Mouse (Mus musculus): ENCODE measurements at regions not wholly inside any gene's neighbourhood (a gene's known extent, or its start where the extent isn't known, plus 50 kb on each side); places are given as distances from the start of the nearest gene placed in this dataset.

GRCm38 (mm10) chr9:67610696-67611095, 51.2 kb upstream of the Tln2 start:
- H3K4me1 ChIP-seq (replicated peaks), result peaks cover 46% of the 10 kb centered on the region
- no peak overlapping the region for H3K27ac ChIP-seq
- H3K4me2 ChIP-seq, result no peak overlapping the region
- H3K27me3 ChIP-seq, result no peaks in the 10 kb centered on the region
- no peak for ATAC-seq (ENCODE audit: insufficient number of reproducible peaks, insufficient read depth, low FRiP score, low TSS enrichment, low read depth)
- 88% methylated on average over 6 of the region's 6 CpGs for WGBS
- H3K9ac ChIP-seq (replicated peaks), result no peak overlapping the region
- H3K36me3 ChIP-seq, result no peaks in the 10 kb centered on the region
- no peaks in the 10 kb centered on the region for H3K9me3 ChIP-seq
- no peak overlapping the region for H3K4me3 ChIP-seq (replicated peaks)

- no peak overlapping the region for H3K4me3 ChIP-seq (replicated peaks)
- no peaks in the 10 kb centered on the region for H3K36me3 ChIP-seq
- H3K27ac ChIP-seq, result no peak overlapping the region
- no peaks in the 10 kb centered on the region for H3K27me3 ChIP-seq
- 83% methylated on average over 6 of the region's 6 CpGs for WGBS
- ATAC-seq (ENCODE audit: insufficient number of reproducible peaks, insufficient read depth, low FRiP score, low TSS enrichment, low read depth), result no peak
- no peaks in the 10 kb centered on the region for H3K9me3 ChIP-seq
- no peak overlapping the region for H3K4me2 ChIP-seq
- H3K4me1 ChIP-seq (replicated peaks), result peaks cover 44% of the 10 kb centered on the region
- H3K9ac ChIP-seq (replicated peaks), result no peak overlapping the region
Measured at GRCm38 (mm10) chr9:67611676-67612075, 52.2 kb upstream of the Tln2 start.

GRCm38 (mm10) chr9:67612101-67612500, 52.6 kb upstream of the Tln2 start:
- Histone ChIP-seq H3K9me3 (no peaks in the 10 kb centered on the region), H3K4me2 (no peak overlapping the region), H3K4me1 (replicated peaks) (peaks cover 48% of the 10 kb centered on the region), H3K27ac (no peak overlapping the region), H3K9ac (replicated peaks) (no peak overlapping the region), H3K27me3 (no peaks in the 10 kb centered on the region), H3K36me3 (no peaks in the 10 kb centered on the region), H3K4me3 (replicated peaks) (no peak overlapping the region)
- WGBS, result 96% methylated on average over 2 of the region's 2 CpGs
- ATAC-seq (ENCODE audit: insufficient number of reproducible peaks, insufficient read depth, low FRiP score, low TSS enrichment, low read depth), result no peak

GRCm38 (mm10) chr9:67614068-67614727, 54.7 kb upstream of the Tln2 start:
- H3K9ac ChIP-seq (replicated peaks), result no peak overlapping the region
- no peak overlapping the region for H3K4me3 ChIP-seq (replicated peaks)
- H3K36me3 ChIP-seq, result no peaks in the 10 kb centered on the region
- H3K9me3 ChIP-seq, result no peaks in the 10 kb centered on the region
- WGBS, result 43% methylated on average over 2 of the region's 2 CpGs
- H3K27me3 ChIP-seq, result no peaks in the 10 kb centered on the region
- no peak for ATAC-seq (ENCODE audit: insufficient number of reproducible peaks, insufficient read depth, low FRiP score, low TSS enrichment, low read depth)
- peaks cover 64% of the 10 kb centered on the region for H3K4me1 ChIP-seq (replicated peaks)
- H3K27ac ChIP-seq, result 0 out of 2 replicates have a peak overlapping the region, but pooled peaks have one; percentile 29
- H3K4me2 ChIP-seq, result no peak overlapping the region

GRCm38 (mm10) chr9:67616207-67616606, 56.7 kb upstream of the Tln2 start:
- 91% methylated on average over 2 of the region's 2 CpGs for WGBS
- no peaks in the 10 kb centered on the region for H3K36me3 ChIP-seq
- no peak for ATAC-seq (ENCODE audit: insufficient number of reproducible peaks, insufficient read depth, low FRiP score, low TSS enrichment, low read depth)
- 0 out of 2 replicates have a peak overlapping the region, but pooled peaks have one; percentile 76 for H3K27ac ChIP-seq
- H3K27me3 ChIP-seq, result no peaks in the 10 kb centered on the region
- H3K4me3 ChIP-seq (replicated peaks), result no peak overlapping the region
- no peaks in the 10 kb centered on the region for H3K9me3 ChIP-seq
- H3K4me1 ChIP-seq (replicated peaks), result peaks cover 68% of the 10 kb centered on the region
- 0 out of 2 replicates have a peak overlapping the region, but pooled peaks have one; percentile 24 for H3K4me2 ChIP-seq
- no peak overlapping the region for H3K9ac ChIP-seq (replicated peaks)

GRCm38 (mm10) chr9:67617341-67618217, 58.1 kb upstream of the Tln2 start:
- Histone ChIP-seq H3K4me1 (replicated peaks) (peaks cover 68% of the 10 kb centered on the region), H3K27me3 (no peaks in the 10 kb centered on the region), H3K36me3 (no peaks in the 10 kb centered on the region), H3K27ac (peak overlapping the region; percentile 83), H3K4me3 (replicated peaks) (no peak overlapping the region), H3K9me3 (no peaks in the 10 kb centered on the region), H3K4me2 (peak overlapping the region; percentile 24; the same call in 1 of the 2 replicates), H3K9ac (replicated peaks) (no peak overlapping the region)
- 19% methylated on average over 14 of the region's 14 CpGs for WGBS
- no peak for ATAC-seq (ENCODE audit: insufficient number of reproducible peaks, insufficient read depth, low FRiP score, low TSS enrichment, low read depth)

GRCm38 (mm10) chr9:67620945-67621344, 61.4 kb upstream of the Tln2 start:
- Histone ChIP-seq H3K4me1 (replicated peaks) (peaks cover 46% of the 10 kb centered on the region), H3K9me3 (no peaks in the 10 kb centered on the region), H3K4me2 (peak overlapping the region; percentile 13), H3K27ac (peak overlapping the region; percentile 73), H3K9ac (replicated peaks) (no peak overlapping the region), H3K27me3 (no peaks in the 10 kb centered on the region), H3K36me3 (no peaks in the 10 kb centered on the region), H3K4me3 (replicated peaks) (no peak overlapping the region)
- WGBS, result 20% methylated on average over 3 of the region's 3 CpGs
- peak; percentile 50; the same call in 1 of the 2 replicates for ATAC-seq (ENCODE audit: insufficient number of reproducible peaks, insufficient read depth, low FRiP score, low TSS enrichment, low read depth)

- H3K4me1 ChIP-seq (replicated peaks), result peaks cover 23% of the 10 kb centered on the region
- 73% methylated on average over 2 of the region's 2 CpGs for WGBS
Measured at GRCm38 (mm10) chr9:67627196-67627595, 67.7 kb upstream of the Tln2 start.

GRCm38 (mm10) chr9:67629624-67630023, 70.1 kb upstream of the Tln2 start:
- H3K4me2 ChIP-seq, result peak overlapping the region; percentile 21; the same call in 1 of the 2 replicates
- no peaks in the 10 kb centered on the region for H3K27me3 ChIP-seq
- H3K4me3 ChIP-seq (replicated peaks), result no peak overlapping the region
- 25% methylated on average over 6 of the region's 6 CpGs for WGBS
- no peaks in the 10 kb centered on the region for H3K9me3 ChIP-seq
- H3K36me3 ChIP-seq, result no peaks in the 10 kb centered on the region
- no peak for ATAC-seq (ENCODE audit: insufficient number of reproducible peaks, insufficient read depth, low FRiP score, low TSS enrichment, low read depth)
- peaks cover 23% of the 10 kb centered on the region for H3K4me1 ChIP-seq (replicated peaks)
- no peak overlapping the region for H3K27ac ChIP-seq
- H3K9ac ChIP-seq (replicated peaks), result no peak overlapping the region

More at GRCm38 (mm10) chr9:67627196-67627595, 67.7 kb upstream of the Tln2 start:
- Histone ChIP-seq H3K36me3 (no peaks in the 10 kb centered on the region), H3K4me3 (replicated peaks) (no peak overlapping the region), H3K9ac (replicated peaks) (no peak overlapping the region), H3K27ac (no peak overlapping the region), H3K9me3 (no peaks in the 10 kb centered on the region), H3K4me2 (no peak overlapping the region), H3K27me3 (no peaks in the 10 kb centered on the region)
- ATAC-seq (ENCODE audit: insufficient number of reproducible peaks, insufficient read depth, low FRiP score, low TSS enrichment, low read depth), result no peak

- no peak for ATAC-seq (ENCODE audit: insufficient number of reproducible peaks, insufficient read depth, low FRiP score, low TSS enrichment, low read depth)
- no peak overlapping the region for H3K9ac ChIP-seq (replicated peaks)
Measured at GRCm38 (mm10) chr9:67630173-67630572, 70.7 kb upstream of the Tln2 start.

GRCm38 (mm10) chr9:67631741-67632243, 72.3 kb upstream of the Tln2 start:
- Histone ChIP-seq H3K9ac (replicated peaks) (peak overlapping the region; percentile 83; the same call in 1 of the 2 replicates), H3K27me3 (0 out of 2 replicates have a peak, but pooled peaks cover 5% of the 10 kb centered on the region), H3K36me3 (no peaks in the 10 kb centered on the region), H3K4me2 (peak overlapping the region; percentile 99), H3K27ac (no peak overlapping the region), H3K9me3 (no peaks in the 10 kb centered on the region), H3K4me1 (replicated peaks) (peaks cover 23% of the 10 kb centered on the region), H3K4me3 (replicated peaks) (peak overlapping the region; percentile 86)
- no peak for ATAC-seq (ENCODE audit: insufficient number of reproducible peaks, insufficient read depth, low FRiP score, low TSS enrichment, low read depth)
- 7% methylated on average over 6 of the region's 6 CpGs for WGBS

More at GRCm38 (mm10) chr9:67630173-67630572, 70.7 kb upstream of the Tln2 start:
- WGBS, result 37% methylated on average over 3 of the region's 3 CpGs
- H3K9me3 ChIP-seq, result no peaks in the 10 kb centered on the region
- no peak overlapping the region for H3K4me3 ChIP-seq (replicated peaks)
- no peaks in the 10 kb centered on the region for H3K27me3 ChIP-seq
- no peak overlapping the region for H3K27ac ChIP-seq
- peaks cover 23% of the 10 kb centered on the region for H3K4me1 ChIP-seq (replicated peaks)
- no peaks in the 10 kb centered on the region for H3K36me3 ChIP-seq
- no peak overlapping the region for H3K4me2 ChIP-seq

Measured in limb, embryonic 12.5 days (tissue).